Mouse (Mus musculus) kidney, embryonic 16.5 days (tissue): ENCODE measurements around the gene Usp28. TPM values are rescaled to one million over a fixed set of nuclear protein-coding genes. Genes with fewer than 3 reads are reported as not detected.
"Not testable (repeated sequence)": the region's sequence is repeated elsewhere in the genome, so short reads cannot be mapped to it uniquely, and the experiment has no call there.

Experiments
- ATAC-seq: fragments of 200-750 bp; cut with Nextera tagmentation; 2 replicates; pipeline ENCODE4 v1.8.0; 2017; ENCODE audit warnings: moderate TSS enrichment; ENCODE audit not compliant: low FRiP score, low TSS enrichment
- H3K27ac ChIP-seq: fragments of 300-500 bp; sonication (generic); 2 replicates; pipeline ENCODE4 v1.5.1; 2014; ENCODE audit warnings: low read length
- H3K27me3 ChIP-seq: fragments of 300-500 bp; sonication (generic); 2 replicates; pipeline ENCODE4 v1.6.1; 2014; ENCODE audit warnings: low read length, control low read depth, mixed read lengths; ENCODE audit not compliant: insufficient read depth
- H3K36me3 ChIP-seq: fragments of 300-500 bp; sonication (generic); 2 replicates; pipeline ENCODE4 v1.6.1; 2014; ENCODE audit warnings: low read length, control low read depth, mixed read lengths; ENCODE audit not compliant: insufficient read depth
- H3K4me1 ChIP-seq: fragments of 300-500 bp; sonication (generic); 2 replicates; pipeline ENCODE4 v1.6.1; 2014; ENCODE audit warnings: low read length, control low read depth, mixed read lengths; ENCODE audit not compliant: insufficient read depth
- H3K4me2 ChIP-seq: fragments of 300-500 bp; sonication (generic); replicated peaks from 2 replicates; pipeline ENCODE4 v1.6.1; 2014; ENCODE audit warnings: low read depth, low read length
- H3K4me3 ChIP-seq: fragments of 300-500 bp; sonication (generic); 2 replicates; pipeline ENCODE4 v1.5.1; 2014; ENCODE audit warnings: mild to moderate bottlenecking, low read length
- H3K9ac ChIP-seq: fragments of 300-500 bp; sonication (generic); replicated peaks from 2 replicates; pipeline ENCODE4 v1.6.1; 2014; ENCODE audit warnings: low read length
- H3K9me3 ChIP-seq: fragments of 300-500 bp; sonication (generic); 2 replicates; pipeline ENCODE4 v1.6.1; 2016; ENCODE audit warnings: low read length, control low read depth
- WGBS: fragments of 180-500 bp; shearing (Covaris S2); extraction: QIAGEN DNeasy Blood & Tissue Kit; methylation state at CpG from one replicate; pipeline ENCODE4 v1.1.7; 2014; 5-methylcytosine and 5-hydroxymethylcytosine counted together
- polyA plus RNA-seq: library from polyadenylated mRNA; unstranded; fragments of >200 nt; fragmentation: Nextera tagmentation; extraction: Ambion mirVana; gene quantifications from 2 replicates; pipeline ENCODE4 v1.2.1, GENCODE M21; 2015

Usp28 gene
- polyA plus RNA-seq, 1 experiment from 2014 or later = 30.1 TPM

DNA sequence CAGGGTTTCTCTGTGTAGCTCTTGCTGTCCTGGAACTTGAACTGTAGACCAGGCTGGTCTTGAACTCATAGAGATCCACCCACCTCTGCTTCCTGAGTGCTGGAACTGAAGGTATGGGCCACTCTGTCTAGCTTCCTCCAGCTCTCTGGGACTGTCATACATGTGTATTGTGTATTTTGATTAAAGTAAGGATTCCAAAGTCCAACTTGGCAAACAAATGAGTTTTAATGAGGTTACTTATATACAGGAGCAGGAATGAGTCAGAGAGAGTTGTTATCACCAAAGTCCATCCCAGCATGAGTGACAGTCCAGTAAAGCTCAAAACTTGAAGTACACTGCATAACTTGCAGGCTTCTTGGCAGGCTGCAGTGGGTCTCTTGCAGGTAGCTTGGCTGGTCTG lies 3.3 kb upstream of the Usp28 start:
- Histone ChIP-seq H3K9ac (no peak overlapping the region), H3K4me2 (no peak overlapping the region), H3K4me1 (peaks cover 6% of the 10 kb centered on the region), H3K4me3 (no peak overlapping the region), H3K36me3 (no peaks in the 10 kb centered on the region), H3K27ac (no peak overlapping the region), H3K9me3 (no peaks in the 10 kb centered on the region), H3K27me3 (no peaks in the 10 kb centered on the region)
- ATAC-seq = no peak

DNA sequence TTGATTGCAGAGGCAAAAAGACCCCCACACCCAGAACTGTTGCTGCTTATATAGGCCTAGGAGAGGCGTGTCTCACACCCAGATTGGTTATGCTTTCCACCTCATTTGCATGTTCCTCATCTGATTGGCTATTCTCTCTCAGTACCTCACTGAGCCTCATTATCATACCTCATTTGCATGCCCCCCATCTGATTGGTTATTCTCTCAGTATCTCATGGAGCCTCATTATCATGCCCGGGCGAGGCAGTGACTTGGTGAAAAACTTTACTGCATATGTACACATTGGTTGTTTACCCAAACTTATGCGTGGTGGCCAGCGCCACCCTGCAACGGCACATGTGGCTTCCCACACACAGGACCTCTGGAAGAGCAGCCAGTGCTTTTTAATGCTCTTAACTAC lies 1.4 kb upstream of the Usp28 start:
- Histone ChIP-seq H3K4me3 (peak overlapping the region; percentile 82; the same call in 1 of the 2 replicates), H3K4me1 (peaks cover 20% of the 10 kb centered on the region)
- not testable (repeated sequence) for H3K4me2 ChIP-seq, H3K36me3 ChIP-seq, H3K27ac ChIP-seq, H3K9ac ChIP-seq, ATAC-seq, H3K27me3 ChIP-seq, H3K9me3 ChIP-seq
- WGBS = over 99% methylated on average over 6 of the region's 6 CpGs

GRCm38 (mm10) chr9:48984320-48984844 lies 793 bp upstream of the Usp28 start:
- H3K4me2 ChIP-seq = peak overlapping the region; percentile 66
- peak; percentile 14 for ATAC-seq

DNA sequence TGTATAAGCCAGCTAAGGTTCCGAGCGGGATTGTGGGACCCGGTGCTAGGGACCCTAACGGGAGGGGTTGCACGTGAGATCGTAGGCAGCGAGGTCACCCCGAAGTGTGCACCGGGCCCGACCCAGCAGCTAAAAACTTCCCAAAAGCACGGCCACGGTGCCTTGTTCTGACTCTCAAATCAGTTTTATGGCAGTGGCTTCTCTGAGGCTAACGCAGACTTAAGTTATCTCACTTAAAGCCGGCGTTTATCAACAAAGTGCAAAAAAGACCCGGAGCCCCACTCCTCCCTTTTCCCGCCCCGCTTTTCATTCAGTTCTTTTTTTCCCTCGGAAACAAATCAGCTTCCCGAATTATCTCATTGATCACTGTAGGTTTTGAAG lies 523 bp downstream of the Usp28 start:
- 0% methylated on average over 20 of the region's 20 CpGs for WGBS

More at GRCm38 (mm10) chr9:48984320-48984844, 793 bp upstream of the Usp28 start:
- H3K4me3 ChIP-seq = peak overlapping the region; percentile 82
- H3K36me3 ChIP-seq = no peaks in the 10 kb centered on the region
- H3K27me3 ChIP-seq = no peaks in the 10 kb centered on the region
- no peaks in the 10 kb centered on the region for H3K9me3 ChIP-seq
- peak overlapping the region; percentile 90 for H3K27ac ChIP-seq
- H3K4me1 ChIP-seq = peaks cover 22% of the 10 kb centered on the region
- 27% methylated on average over 8 of the region's 8 CpGs for WGBS
- H3K9ac ChIP-seq = peak overlapping the region; percentile 76

DNA sequence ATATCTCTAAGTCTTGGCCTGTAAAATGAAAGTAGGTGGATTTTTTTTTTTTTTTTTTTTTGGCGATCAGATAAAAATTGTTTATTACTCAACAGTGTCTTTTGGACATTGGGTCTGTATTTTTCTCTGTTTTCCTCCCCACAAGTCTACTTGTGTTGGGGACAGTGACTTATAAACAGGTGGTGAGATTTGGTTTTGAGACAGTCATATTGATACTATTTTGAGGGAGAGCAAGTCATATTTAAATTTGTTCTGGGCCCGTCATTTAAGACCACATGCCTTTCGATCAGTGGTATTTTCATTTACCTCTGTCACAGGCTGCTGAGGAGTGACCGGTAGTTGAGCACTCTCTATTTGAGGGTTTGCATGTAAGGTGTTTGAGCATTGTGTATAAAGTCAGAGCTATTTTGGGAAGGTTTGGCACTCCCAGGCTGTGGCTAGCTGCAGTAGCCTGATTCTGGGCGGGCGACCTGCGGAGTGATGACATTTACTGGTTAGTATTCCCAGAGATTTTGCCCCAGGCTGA lies 1.5 kb downstream of the Usp28 start:
- Histone ChIP-seq H3K27ac (peak overlapping the region; percentile 14; the same call in 1 of the 2 replicates), H3K27me3 (no peaks in the 10 kb centered on the region), H3K4me1 (peaks cover 22% of the 10 kb centered on the region), H3K36me3 (no peaks in the 10 kb centered on the region), H3K4me3 (peak overlapping the region; percentile 9), H3K4me2 (peak overlapping the region; percentile 75), H3K9ac (peak overlapping the region; percentile 35; the same call in 1 of the 2 replicates), H3K9me3 (no peaks in the 10 kb centered on the region)
- no peak for ATAC-seq
- 24% methylated on average over 7 of the region's 7 CpGs for WGBS

More for the DNA sequence above, 523 bp downstream of the Usp28 start:
- Histone ChIP-seq H3K4me3 (peak overlapping the region; percentile 82), H3K4me2 (peak overlapping the region; percentile 75), H3K9me3 (no peaks in the 10 kb centered on the region), H3K4me1 (peaks cover 22% of the 10 kb centered on the region), H3K9ac (peak overlapping the region; percentile 82), H3K36me3 (no peaks in the 10 kb centered on the region), H3K27me3 (no peaks in the 10 kb centered on the region), H3K27ac (peak overlapping the region; percentile 88)
- ATAC-seq = no peak

DNA sequence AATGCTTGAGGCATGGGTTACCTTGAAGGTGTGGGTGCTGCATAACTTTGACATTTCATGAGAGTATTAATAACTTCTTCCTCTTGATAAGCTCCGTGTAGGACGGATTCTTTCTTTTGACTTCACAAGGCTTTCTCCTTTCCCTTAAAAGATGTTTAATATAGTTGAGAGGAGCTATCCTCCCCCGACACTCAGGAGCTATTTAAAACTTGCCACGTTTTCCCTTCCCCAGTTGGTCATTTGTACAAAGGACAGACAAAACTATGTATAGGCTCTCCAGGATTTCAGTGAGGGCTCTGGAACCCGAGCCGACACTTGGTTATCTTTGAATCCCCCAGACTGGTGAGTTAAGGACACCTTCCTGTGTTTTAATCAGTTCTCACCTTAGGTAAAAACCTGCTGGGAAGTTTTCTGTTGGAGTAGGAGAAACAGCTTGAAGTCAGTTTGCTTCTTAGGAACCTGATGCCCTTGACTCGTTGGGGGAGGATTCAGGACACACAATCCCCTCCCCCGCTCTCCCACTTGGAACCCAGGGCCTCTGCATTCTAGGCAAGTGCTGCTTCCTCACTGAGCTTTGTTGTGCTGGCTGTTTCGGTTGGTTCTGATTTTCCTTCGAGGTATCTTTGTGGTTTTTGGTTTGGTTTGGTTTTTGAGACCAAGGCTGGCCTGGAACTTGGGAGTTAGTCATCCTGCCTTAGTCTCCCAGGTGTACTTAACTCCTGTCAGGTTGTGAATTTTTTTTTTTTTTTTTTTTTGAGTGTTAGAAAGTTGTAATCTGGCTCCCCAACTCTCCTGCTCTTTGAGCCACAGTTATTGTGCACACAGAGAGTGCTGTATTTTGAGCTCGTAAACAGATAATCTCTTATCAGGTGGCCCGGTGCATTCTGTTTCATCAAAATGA lies 2.3 kb downstream of the Usp28 start:
- no peak for ATAC-seq
- H3K36me3 ChIP-seq = no peaks in the 10 kb centered on the region
- H3K4me2 ChIP-seq = peak overlapping the region; percentile 75
- H3K9ac ChIP-seq = peak overlapping the region; percentile 35; the same call in 1 of the 2 replicates
- H3K4me1 ChIP-seq = peaks cover 22% of the 10 kb centered on the region
- no peaks in the 10 kb centered on the region for H3K9me3 ChIP-seq
- WGBS = 29% methylated on average over 12 of the region's 12 CpGs
- no peaks in the 10 kb centered on the region for H3K27me3 ChIP-seq
- H3K27ac ChIP-seq = peak overlapping the region; percentile 14; the same call in 1 of the 2 replicates
- peak overlapping the region; percentile 9 for H3K4me3 ChIP-seq

DNA sequence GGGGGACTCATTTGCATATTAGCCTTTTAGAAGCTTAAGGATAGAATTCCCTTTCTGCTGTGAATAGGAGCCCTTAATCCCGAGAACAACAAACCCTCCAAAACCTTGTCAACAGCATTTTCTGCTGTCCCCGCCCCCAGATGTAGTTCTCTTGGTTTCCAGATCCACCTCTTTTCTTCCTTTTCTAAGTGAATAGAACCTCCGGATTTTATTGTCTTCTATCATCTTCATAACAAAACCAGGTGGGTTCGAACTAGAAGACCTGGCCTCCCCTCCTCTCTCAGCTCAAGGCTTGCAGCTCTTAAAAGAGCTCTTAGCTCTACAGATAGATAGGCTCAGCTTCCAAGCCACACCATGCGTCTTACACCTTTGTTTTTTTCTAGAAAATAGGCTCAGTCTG lies 6.5 kb downstream of the Usp28 start:
- 81% methylated on average over 5 of the region's 5 CpGs for WGBS
- ATAC-seq = no peak
- H3K4me1 ChIP-seq = peaks cover 18% of the 10 kb centered on the region
- H3K9me3 ChIP-seq = no peaks in the 10 kb centered on the region
- no peak overlapping the region for H3K9ac ChIP-seq
- no peaks in the 10 kb centered on the region for H3K27me3 ChIP-seq
- no peak overlapping the region for H3K27ac ChIP-seq
- no peak overlapping the region for H3K4me2 ChIP-seq
- no peak overlapping the region for H3K4me3 ChIP-seq
- H3K36me3 ChIP-seq = 0 out of 2 replicates have a peak, but pooled peaks cover 4% of the 10 kb centered on the region

GRCm38 (mm10) chr9:48994779-48995178 lies 9.6 kb downstream of the Usp28 start:
- H3K4me2 ChIP-seq = no peak overlapping the region
- no peak for ATAC-seq
- H3K27me3 ChIP-seq = no peaks in the 10 kb centered on the region
- H3K9ac ChIP-seq = no peak overlapping the region
- 92% methylated on average over 7 of the region's 7 CpGs for WGBS
- 0 out of 2 replicates have a peak, but pooled peaks cover 7% of the 10 kb centered on the region for H3K36me3 ChIP-seq
- H3K4me1 ChIP-seq = no peaks in the 10 kb centered on the region
- no peak overlapping the region for H3K27ac ChIP-seq
- H3K9me3 ChIP-seq = no peaks in the 10 kb centered on the region
- H3K4me3 ChIP-seq = no peak overlapping the region

- H3K36me3 ChIP-seq = 0 out of 2 replicates have a peak, but pooled peaks cover 15% of the 10 kb centered on the region
- ATAC-seq = no peak
- no peaks in the 10 kb centered on the region for H3K9me3 ChIP-seq
- no peaks in the 10 kb centered on the region for H3K4me1 ChIP-seq
- H3K4me2 ChIP-seq = no peak overlapping the region
- no peak overlapping the region for H3K27ac ChIP-seq
- H3K9ac ChIP-seq = no peak overlapping the region
- 100% methylated on average over 1 of the region's 1 CpGs for WGBS
- no peaks in the 10 kb centered on the region for H3K27me3 ChIP-seq
- H3K4me3 ChIP-seq = no peak overlapping the region
Measured at GRCm38 (mm10) chr9:48995735-48996134, 10.6 kb downstream of the Usp28 start.
